Mouse (Mus musculus): ENCODE measurements around the gene Nln.

- TF ChIP-seq POLR2A (IDR thresholded peaks at IDR 0.05; ENCODE audit: low read depth, low read length) (no peak), CTCF (IDR thresholded peaks at IDR 0.05; ENCODE audit: extremely low read depth, insufficient read depth, insufficient read length, insufficient replicate concordance) (no peak)
Measured at GRCm38 (mm10) chr13:103994085-103994455, 115.3 kb downstream of the Nln start.

Data from spleen, adult 2 months (tissue).